Mouse (Mus musculus): Measurements from ENCODE around the gene Amotl1.
"Not testable (repeated sequence)": the region's sequence is repeated elsewhere in the genome, so short reads cannot be mapped to it uniquely, and the experiment has no call there.

Gene Amotl1

GRCm38 (mm10) chr9:14644956-14645355 is at the start of gene Amotl1:
Gene Amotl1 (minus strand): TSS chr9:14645056.
- no peak for DNase-seq (ENCODE audit: low spot score)

DNA sequence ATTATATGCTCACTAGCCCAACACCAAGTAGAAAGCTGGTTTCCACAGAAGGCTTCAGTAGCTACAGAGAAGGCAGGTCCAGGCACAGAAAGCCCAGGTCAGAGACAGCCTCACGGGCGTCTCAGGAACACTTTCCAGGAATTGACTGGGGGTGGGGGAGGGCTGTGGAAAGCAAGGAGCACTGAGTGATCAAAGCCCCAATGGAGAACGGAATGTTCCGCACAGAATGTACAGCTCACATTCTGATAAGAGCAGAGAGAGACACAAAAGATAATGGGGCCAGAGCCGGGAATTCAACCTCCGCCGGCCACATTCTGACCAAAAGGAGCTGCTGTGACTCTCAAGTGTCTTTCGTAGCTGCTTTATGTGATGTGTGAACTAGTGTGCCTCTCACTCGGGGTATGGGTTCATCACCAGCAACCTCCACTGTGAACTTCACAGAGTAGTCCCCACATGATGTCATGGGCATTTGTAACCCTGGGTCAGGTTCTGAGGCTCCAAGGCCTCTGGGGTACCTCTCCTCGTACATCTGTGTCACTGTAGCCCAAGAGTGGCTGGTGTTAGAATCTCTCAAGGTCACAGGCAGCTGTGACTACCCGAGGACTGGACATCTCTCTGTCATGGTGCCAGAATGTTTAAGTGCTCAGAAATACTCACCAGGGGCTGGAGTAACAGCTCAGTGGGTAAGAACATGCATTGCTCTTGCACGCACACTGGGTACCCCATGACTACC is 44.7 kb upstream of the Amotl1 start:
- no peak for DNase-seq (ENCODE audit: low spot score)

DNA sequence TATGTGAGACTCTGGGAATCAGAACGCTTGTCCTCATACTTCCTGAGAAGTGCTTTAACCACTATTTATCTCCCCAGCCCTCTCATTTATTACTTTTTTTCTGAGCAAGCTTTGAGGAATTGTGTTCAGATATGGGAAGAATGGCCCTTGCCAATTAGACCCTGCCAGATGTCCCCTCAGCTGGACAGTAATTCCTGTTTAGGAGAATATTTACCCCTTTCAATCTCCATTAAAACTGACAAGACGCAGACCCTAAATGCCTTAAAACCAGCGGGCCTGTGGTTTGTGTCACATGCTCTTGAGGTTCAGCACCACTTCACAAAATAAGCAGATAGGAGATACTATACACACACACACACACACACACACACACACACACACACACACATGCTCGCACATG is 39.5 kb upstream of the Amotl1 start:
- DNase-seq (ENCODE audit: low spot score): no peak

DNA sequence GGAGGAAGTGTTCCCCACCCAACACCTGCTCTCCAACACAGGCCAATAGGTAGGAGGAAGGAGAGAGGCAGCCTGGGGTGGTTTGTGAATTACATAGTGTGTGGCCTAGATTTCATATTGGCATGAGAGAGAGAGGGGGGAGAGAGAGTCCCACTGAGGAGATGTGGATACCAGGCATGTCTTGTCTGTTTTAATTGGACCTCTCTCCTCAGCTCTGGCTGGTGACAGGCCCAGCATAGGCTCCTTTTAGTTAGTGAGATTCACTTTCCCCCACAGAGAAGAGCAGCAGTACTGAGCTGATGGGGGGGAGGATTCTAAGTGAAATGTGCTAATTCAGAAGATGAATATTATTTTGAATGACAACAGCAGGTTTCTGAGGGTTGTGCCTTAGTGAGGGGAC is 37.9 kb upstream of the Amotl1 start:
- no peak for DNase-seq (ENCODE audit: low spot score)

- no peak for DNase-seq (ENCODE audit: low spot score)
Measured at GRCm38 (mm10) chr9:14680584-14680983, 35.7 kb upstream of the Amotl1 start.

DNA sequence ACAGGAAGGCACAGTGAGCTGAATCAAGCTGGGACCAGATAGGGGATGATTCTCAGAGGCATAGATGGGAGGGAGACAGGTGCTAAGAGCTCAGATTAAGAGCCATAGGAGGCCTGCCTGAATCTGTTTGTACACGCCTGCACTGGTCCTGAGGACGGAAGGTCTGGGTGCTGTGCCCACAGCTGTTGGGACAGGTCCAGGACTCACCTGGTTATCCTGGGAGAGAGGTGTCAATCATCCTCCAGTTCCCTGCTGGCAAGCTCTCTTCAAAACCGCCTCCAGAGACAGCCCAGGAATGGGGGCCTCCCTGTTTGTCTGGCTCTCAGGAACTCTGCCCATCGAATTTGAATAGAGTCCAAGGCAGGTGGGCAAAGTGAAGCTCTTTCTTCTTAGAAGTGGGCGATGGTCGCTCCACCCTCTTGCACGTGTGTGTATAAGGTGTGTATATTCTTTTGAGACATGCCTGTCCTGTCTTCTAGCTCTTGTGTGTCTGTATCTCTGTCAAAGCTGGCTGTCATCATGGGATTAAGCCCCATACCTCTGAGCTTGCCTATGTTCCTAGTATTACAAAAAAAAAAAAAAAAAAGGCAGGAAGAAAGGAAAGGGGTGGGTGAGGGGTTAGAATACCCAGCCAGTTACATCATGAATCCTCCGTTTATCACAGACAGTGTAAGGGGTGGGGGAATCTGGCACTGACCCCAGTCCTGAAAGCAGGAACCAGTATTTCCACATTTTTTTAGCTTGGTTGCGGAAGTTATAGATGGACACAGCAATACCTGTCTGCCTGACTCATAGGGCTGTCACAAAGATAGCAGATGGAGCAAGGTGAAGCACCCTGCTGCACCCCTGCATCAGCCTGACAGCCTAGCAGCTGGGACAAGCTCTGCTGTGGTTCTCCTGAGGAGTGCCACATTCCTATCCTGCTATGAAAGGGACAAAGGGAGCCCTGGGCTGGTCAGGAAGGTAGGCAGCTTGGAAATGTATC is 31.1 kb upstream of the Amotl1 start:
- no peak for DNase-seq (ENCODE audit: low spot score)

DNA sequence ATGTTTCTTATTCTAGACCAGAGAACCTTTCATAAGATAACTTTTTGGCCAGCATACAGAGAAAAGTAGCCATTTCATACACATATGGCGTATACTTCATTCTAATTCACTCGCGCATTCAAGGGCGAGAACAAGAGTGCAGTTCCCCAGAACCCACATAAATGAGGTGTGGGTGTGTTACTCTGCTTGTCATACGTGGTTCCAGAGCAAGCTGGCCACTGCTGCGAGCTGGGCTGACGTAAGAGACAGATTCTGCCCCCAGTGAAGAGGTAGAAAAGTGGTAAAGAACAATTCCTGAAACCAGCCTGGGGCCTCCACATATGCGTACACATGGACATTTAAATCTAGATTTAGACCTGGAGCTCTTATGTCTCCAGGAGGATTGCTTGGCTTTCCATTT is 29.6 kb upstream of the Amotl1 start:
- no peak for DNase-seq (ENCODE audit: low spot score)

GRCm38 (mm10) chr9:14673109-14673508 is 28.3 kb upstream of the Amotl1 start:
- DNase-seq (ENCODE audit: low spot score): no peak

- not testable (repeated sequence) for DNase-seq (ENCODE audit: low spot score)
Measured at GRCm38 (mm10) chr9:14671965-14672364, 27.1 kb upstream of the Amotl1 start.

DNA sequence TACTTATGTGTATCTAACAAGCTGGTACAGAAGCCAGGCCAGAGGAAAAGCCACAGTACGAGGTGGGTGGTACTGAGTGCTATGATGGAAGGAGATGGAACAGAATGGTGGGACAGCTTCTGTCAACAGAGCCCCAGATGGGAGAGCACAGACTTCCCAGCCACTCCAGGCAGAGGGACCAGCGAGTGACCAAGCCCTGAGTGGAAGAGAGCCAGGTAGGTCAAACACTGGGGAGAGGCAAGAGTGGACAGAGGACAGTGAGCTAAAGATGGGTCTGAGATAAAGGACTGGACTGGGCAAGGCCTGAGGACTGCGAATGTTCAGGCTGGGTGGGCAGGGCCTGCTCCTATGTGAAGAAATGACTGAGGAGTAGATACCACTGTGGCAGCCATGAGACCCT is 23.5 kb upstream of the Amotl1 start:
- DNase-seq (ENCODE audit: low spot score): no peak

DNA sequence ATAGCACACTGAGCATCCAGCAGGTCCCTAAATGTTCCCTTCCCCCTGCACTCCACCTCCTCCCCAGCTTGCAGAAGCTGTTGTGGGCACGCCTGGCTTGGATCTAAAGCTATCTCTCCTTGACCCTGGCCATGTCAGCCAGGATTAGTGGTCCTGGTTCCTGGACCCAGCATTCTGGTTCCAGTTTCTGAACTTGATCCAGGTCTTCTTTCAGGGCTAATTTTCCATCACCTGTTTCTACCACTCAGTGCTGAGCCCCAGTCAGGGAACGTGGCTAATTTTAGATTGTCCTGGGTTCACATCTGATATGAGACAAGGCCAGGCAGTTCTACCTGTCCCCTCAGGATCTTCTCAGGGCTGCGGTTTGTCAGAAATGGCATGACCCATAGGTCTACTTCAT is 21.2 kb upstream of the Amotl1 start:
- DNase-seq (ENCODE audit: low spot score): no peak

GRCm38 (mm10) chr9:14663591-14663990 is 18.7 kb upstream of the Amotl1 start:
- no peak for DNase-seq (ENCODE audit: low spot score)

DNA sequence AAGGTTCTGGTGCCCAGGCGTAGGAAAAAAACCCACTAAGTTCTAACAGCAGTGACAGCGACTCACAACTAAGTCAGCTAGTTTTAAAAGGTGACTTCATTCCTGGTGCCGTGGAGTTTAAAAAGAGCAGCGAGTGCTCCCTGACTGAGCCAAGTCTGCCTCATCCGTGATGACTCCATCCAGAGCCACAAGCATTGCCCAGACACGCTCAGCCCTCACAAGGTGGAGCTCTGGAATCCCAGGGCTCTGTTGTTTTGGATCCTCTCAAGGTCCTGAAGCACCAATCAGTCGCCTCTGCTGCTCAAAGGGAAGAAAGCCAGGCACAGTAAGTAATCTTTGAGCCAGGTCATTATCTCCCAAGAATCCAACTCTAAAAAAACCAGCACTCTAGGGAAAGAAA is 18.0 kb upstream of the Amotl1 start:
- no peak for DNase-seq (ENCODE audit: low spot score)

DNA sequence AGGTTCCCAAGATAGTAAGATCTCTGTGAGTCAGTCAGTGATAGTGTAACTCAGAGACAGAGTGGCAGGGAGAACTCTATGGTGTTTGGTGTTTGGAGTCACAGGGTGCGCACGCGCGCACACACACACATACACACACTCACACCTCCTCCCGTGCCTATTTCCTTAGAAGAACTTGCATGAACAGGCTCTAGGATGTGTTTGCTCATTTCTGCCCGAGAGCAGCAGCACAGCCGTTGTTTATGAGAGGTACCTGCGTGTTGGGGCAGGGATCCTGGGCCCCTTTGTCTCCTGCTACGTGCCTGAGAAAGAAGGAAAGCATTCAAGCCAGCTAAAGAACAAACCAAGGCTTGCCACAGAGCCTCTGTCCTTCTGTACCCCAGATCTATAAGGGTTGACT is 17.3 kb upstream of the Amotl1 start:
- DNase-seq (ENCODE audit: low spot score): no peak

DNA sequence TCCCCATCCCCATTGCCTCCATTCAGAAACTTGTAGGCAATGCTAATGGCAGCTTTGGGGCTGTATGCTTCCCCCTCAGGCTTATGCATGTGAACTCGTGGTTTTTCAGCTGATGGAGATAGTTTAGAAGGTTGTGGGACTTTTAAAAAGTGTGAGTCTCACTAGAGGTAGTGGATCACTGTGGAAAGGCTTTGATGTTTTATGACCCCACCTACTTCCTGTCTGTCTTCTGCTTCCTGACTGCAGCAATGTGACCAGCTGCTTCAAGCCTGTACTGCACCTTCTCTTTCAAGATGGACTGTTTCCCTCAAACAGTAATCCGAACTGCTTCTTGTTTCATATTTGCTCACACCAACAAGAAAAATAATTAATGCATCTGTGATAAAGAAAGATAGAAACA is 13.1 kb upstream of the Amotl1 start:
- no peak for DNase-seq (ENCODE audit: low spot score)

DNA sequence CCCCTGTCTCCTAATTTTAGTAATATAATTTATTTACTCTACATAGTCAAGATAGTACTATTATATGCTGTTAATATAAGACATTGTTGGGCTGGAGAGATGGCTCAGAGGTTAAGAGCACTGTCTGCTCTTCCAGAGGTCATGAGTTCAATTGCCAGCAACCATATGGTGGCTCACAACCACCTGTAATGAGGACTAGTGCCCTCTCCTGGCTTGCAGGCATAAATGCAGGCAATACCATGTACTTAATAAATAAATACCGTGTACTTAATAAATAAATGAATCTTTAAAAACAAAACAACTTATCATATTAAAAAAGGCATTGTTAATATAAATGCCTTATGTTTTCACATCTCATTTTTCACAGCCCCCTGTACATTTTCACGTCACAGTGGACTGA is 9.2 kb upstream of the Amotl1 start:
- no peak for DNase-seq (ENCODE audit: low spot score)

DNA sequence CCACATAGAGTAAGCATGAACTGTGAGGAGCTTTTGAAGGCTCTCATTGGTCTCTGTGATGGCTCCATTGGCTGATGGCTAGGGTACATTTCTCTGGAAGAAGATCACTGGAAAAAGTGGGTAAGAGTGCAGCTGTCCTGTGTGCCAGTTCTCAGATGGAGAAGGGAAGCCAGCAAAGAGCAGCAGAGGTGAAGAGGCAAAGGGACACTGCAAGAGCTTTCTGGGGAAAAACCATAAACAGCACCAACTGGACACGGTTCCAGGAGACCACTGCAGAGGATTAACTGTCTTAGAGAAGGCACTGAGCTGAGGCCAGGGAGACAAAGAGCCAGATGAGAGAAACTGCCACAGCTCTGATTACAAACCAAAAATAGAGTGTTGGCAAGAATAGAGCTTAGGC is 7.9 kb upstream of the Amotl1 start:
- no peak for DNase-seq (ENCODE audit: low spot score)

GRCm38 (mm10) chr9:14647849-14648248 is 3.0 kb upstream of the Amotl1 start:
- no peak for DNase-seq (ENCODE audit: low spot score)

DNA sequence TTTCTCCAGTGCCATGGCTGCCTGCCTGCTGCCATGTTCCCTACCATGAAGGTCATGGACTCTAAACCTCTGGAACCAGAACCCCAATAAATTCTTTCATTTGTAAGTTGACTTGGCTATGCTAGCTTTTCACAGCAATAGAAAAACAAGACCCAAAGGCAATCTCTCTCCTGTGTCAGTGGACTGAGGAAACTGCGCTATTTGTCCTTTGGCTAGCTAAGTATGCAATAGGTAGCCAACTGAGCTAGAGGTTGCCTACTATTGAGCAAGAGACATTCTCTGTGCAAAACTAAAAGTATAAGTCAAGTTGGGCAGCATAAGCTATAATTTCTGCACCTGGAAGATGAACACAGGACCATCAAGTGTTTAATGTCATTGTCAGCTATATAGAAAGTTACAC is 1.8 kb upstream of the Amotl1 start:
- DNase-seq (ENCODE audit: low spot score): no peak

GRCm38 (mm10) chr9:14646061-14646460 is 1.2 kb upstream of the Amotl1 start:
- no peak for DNase-seq (ENCODE audit: low spot score)

DNA sequence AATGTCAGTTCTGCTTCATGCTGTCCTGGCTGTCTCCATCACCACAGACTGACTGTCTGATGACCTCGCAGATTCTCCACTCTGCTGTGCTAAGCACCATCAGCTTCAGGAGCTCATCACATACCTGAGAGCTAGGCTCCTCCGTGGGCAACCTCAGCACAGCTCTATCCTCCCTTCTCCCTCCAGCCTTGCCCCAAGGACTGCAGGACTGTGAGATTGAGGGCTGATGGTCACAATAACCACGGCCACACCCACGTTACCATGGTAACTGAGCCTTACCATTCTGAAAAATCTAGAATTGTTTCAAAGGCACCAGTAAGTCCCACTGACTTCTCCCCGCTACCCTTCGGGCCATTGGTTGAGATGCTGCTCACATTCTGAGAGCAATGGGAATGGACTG is 1.5 kb downstream of the Amotl1 start:
- no peak for DNase-seq (ENCODE audit: low spot score)

GRCm38 (mm10) chr9:14642251-14643021 is 2.4 kb downstream of the Amotl1 start:
- no peak for DNase-seq (ENCODE audit: low spot score)
